Mouse (Mus musculus): ENCODE data around the gene Pecr.
A peak's percentile ranks its signal among the peaks of the same experiment; 100 is the strongest.
"Not testable (repeated sequence)": the region's sequence is repeated elsewhere in the genome, so short reads cannot be mapped to it uniquely, and the experiment has no call there.

Pecr gene

DNA sequence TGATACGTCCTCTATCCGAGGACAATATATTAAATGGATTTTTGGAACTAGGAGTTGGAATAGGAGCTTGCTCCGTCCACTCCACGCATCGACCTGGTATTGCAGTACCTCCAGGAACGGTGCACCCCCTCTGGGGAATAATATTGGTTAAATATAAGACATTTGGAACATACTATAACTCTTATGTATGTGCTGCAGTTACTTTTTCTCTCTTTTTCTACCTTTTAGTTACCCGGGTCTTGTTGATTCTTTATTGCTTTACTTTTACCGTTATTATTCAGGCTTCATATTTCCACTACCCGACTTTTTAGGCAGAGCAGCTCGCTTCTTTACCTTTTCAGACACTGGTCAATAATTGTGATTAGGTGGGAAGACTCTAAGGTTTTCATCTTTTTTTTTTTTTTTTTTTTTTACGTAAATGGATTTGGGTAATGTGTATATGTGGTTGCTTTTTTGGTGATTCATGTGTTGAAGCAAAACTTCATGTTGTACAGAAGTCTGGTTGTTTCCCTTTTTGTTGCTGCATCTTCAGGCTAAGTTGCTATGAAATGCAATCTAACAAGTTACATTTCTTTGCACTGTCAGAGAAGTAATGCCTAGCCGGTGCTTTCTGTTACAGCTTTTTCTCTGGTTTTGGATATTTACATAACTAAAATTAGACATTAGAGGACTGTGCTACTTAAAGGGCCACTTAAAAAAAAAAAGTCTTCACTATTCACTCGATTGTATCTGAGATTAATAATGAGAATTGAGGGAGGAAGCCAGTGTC, 46.9 kb downstream of the Pecr start:
- DNase-seq (ENCODE audit: low spot score in 2 of 2), result no peak

DNA sequence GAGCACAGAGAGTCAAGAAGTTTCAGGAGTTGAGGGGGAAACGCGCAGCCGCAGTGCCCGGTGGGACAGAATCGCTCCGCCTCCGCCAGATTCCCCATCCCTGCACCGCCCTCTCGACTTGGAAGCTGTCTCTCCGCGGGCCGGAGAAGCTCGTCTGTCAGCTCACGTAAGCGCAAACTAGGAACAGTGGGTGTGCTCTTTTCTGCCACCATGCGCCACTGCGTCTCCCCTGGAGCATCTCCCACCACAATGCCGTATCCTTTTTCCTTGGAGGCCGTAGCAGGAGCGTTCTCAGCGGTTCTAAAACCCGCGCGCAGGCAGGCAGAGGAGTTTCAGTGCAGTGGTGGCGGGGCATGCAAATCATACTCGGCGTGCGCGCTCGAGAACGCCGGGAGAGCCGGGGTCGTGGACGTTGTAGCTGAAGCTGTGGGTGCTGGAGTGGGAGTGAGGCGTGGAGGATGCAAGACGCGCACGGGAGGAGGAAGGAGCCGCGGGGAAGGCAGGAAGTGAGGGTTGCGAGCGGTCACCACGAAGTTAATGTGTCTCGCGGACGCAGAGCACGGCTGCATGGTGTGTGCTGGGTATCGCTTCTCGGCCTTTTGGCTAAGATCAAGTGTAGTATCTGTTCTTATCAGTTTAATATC, 47.6 kb downstream of the Pecr start:
- DNase-seq (ENCODE audit: low spot score in 2 of 2), result peak; percentile 47 to 49

DNA sequence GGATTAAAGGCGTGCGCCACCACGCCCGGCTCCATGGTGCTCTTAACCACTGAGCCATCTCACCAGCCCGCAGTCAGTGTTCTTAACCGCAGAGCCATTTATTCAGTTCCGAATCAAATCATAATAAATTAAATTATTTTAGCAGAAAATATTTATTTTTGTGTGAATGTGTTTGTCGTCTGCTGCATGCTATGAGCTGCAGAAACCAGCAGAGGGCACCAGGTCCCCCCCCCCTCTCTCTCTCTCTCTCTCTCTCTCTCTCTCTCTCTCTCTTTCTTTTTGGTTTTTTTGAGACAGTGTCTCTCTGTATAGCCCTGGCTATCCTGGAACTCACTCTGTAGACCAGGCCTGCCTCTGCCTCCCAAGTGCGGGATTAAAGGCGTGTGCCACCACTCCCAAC, 51.5 kb downstream of the Pecr start:
- DNase-seq (ENCODE audit: low spot score in 2 of 2), result not testable (repeated sequence)

DNA sequence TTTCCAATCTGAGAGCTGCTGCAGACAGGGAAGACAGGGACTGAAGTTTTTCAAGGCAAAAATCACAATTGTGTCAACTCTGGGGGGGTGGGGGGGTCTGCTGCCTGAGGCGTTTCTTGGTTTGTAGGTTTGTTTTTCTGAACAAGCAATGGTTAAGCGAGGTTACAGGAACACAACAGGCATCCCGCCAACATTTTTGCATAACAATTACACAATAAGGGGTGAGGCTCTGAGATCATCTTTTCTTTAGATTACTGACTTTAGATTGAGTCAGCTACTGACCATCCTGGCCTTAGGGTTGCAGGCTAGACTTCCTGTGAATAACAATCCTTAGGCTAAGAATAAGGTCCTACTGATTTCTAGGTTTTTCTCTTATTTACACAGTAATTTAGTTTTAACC, 55.1 kb downstream of the Pecr start:
- DNase-seq (ENCODE audit: low spot score in 2 of 2), result no peak

DNA sequence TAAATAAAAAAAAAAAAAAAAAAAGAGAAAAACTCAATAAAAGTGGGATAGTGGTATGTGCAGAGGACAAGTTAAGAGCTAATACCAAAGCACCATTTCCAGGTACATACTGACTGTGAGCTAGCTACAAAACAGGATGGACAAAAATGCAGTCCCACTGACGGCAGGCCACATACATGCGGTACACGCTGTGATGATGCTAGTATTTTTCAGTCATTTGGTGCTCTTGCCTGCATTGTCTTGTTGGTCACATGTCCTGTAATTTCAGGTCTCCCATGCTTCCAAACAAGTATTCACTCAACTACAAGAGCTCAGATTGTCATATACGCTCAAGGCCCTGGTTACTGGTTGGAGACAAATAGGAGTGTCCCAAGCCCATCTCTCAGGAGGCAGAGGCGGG, 56.6 kb downstream of the Pecr start:
- no peak for DNase-seq (ENCODE audit: low spot score in 2 of 2)

DNA sequence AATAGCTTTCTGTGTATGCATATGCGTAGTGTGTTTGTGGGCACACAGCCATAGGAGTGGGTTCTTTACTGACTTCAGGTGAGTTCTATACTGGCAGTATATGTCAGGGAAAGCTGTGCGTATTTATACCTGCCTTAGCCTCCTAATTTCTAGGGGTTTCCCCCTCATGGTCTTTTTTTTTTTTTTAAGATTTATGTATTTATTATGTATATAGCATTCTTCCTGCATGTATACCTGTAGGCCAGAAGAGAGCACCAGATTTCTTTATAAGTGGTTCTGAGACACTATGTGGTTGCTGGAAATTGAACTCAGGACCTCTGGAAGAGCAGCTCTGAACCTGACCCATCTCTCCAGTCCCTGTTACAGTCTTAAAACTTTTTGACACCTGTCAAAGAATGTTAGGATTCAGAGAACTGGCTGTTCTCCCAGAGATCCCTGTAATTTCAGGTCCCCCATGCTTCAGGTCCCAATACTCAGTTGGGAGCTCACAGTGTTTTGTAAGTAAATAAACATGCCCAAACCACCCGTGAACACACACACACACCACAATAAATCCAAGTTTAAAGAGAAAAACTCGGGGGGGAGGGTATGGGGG, 57.1 kb downstream of the Pecr start:
- no peak for DNase-seq (ENCODE audit: low spot score in 2 of 2)

DNA sequence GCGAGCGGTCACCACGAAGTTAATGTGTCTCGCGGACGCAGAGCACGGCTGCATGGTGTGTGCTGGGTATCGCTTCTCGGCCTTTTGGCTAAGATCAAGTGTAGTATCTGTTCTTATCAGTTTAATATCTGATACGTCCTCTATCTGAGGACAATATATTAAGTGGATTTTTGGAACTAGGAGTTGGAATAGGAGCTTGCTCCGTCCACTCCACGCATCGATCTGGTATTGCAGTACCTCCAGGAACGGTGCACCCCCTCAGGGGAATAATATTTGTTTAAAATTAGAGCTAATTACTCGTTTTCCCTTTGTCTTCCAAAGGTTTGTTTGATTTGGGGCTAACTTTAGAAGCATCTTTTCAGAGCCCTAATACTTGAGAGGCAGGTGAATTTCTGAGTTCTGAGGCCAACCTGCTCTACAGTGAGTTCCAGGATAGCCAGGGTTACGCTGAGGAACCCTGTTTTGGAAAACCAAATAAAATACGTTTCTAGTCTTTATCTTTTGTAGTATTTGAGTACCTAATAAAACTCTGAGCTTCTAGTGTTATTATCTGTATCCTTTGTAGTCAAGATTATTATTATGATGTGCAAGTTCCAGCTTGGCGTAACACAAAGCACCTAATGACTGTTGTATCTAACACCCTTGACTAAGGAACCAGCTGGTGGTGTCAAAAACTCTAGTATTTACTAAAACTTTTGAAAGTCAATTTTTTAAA, 57.8 kb downstream of the Pecr start:
- DNase-seq (ENCODE audit: low spot score in 2 of 2), result no peak

DNA sequence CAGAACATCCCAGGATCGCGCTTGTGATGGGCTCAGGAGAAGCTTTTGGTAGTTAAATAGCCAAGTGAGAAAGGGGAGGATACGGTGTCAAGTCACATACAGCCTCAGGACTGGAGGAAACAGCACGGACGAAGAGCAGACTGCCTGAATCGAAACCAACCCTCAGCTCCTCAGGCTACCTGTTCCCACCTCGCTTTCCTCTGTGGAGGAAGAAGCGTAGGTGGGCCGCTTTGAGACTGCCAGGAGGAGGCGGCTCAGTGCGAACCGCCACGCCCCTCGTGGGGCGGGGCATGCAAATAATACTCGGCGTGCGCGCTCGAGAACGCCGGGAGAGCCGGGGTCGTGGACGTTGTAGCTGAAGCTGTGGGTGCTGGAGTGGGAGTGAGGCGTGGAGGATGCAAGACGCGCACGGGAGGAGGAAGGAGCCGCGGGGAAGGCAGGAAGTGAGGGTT, 58.4 kb downstream of the Pecr start:
- DNase-seq (ENCODE audit: low spot score in 2 of 2), result peak; percentile 39 to 63

DNA sequence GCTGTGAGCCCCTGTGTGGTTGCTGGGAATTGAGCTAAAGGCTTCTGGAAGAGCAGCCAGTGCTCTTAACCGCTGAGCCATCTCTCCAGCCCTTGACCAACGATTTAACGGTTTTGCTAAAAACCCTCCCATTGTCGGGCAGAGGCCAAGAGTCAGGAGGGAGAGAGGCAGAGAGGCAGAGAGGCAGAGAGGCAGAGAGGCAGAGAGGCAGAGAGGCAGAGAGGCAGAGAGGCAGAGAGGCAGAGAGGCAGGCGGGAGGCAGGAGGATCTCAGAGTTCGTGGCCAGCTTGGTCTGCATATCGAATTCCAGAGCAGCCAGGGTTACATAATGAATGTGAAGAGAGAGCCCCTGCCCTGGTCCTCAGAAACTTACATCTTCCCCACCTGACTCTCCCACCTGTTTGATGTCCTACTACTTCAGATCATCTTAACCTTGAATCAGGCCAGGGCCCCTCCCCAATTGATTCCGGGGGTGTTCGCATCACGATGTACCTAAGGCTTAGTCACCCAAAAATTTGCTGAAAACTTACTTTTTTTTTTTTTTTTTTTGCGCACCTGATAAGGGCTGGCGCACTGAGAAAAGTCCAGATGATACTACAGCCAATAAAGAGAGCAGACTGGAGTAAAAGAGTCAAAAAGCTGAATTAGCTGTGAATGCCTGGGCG, 58.9 kb downstream of the Pecr start:
- no peak for DNase-seq (ENCODE audit: low spot score in 2 of 2)

DNA sequence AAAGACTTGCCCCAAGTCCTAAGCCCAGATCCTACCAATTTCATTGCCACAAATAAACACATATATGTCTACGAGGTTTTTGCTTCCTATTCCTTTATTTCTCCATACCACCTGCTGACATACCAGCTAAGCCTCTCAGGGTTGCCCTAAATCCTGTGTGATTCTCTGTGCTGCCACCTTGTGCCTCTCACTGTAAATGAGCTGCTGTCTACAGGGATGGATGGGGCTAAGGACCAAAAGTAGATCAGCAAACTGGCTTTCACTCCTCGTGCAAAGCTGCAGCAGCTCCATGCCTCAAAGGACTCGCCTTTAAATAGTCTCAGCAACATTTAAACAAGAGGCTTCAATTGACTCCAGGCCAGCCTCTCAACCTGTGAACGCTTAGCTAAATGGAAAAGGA, 64.1 kb downstream of the Pecr start:
- DNase-seq (ENCODE audit: low spot score in 2 of 2), result peak in 1 of 2 experiments; percentile 35

DNA sequence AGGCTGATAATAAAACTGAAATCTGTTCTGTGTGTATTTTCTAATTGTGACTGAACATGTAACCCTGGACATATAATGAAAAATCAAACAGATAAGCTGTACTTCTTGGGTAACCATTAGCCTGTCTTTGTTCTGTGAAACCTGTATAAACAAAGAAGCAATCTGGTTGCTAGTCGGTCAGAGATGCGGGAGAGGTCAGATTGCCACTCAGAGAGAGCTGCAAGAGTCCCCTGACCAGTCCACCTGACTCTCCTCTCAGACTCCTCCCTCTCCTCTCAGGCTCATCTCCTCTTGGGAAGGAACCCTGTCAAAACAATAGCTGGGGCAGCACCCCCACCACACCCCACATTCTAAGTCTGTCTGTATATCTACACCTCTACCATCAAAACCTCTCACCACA, 65.0 kb downstream of the Pecr start:
- DNase-seq (ENCODE audit: low spot score in 2 of 2), result no peak

DNA sequence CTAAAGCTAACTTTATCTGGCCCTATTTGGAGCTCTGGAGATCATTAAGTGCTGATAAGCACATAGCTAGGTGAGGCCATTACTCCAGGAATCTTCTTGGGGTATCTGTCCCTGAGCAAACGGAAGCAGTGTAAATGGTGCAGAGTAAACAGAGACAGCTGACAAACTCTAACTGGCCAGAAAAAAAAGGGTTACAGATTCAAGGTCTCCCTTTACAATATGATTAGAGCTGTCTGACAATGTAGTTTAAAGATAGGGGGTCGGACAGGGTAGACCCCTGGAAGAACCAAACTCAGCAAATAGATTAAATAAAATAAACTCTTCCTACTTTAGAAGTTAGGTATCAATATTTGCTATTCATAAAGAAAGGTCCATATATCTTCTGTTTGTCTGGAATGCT, 65.5 kb downstream of the Pecr start:
- no peak for DNase-seq (ENCODE audit: low spot score in 2 of 2)

DNA sequence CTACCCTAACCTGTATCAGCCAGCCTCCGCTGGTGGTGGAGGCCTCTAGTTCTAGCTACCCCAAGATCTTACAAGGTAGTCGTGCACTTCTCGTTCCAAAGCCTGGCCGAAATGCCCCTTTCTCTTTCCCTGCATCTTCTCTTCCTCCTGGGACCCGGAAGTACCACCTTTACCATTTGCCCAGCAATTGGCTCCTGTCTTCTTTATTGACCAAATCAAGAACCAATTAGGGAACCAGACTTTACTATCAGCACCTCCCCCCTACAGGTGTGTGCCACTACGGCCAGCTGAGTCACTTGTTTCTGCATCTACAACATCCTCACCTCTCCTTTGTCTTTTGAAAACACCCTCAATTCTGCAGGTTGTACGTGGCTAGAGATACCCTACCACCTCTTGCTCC, 67.4 kb downstream of the Pecr start:
- DNase-seq (ENCODE audit: low spot score in 2 of 2), result no peak

DNA sequence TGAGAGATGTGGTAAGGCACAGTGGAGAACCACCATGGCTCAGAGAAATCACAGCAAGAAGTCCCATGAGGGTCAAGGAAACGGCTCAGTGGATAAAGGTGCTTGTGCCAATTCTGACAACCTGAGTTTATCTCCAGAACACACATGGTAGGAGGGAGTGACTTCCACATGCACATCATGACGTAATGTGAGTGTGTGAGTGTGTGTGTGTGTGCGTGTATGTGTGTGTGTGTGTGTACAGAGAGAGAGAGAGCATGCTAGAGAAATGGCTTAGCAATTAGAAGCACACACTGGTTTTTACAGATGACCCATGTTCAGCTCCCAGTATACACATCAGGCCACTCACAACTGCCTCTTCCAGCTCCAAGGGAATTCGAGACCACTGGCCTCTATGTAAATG, 68.9 kb downstream of the Pecr start:
- no peak for DNase-seq (ENCODE audit: low spot score in 2 of 2)

DNA sequence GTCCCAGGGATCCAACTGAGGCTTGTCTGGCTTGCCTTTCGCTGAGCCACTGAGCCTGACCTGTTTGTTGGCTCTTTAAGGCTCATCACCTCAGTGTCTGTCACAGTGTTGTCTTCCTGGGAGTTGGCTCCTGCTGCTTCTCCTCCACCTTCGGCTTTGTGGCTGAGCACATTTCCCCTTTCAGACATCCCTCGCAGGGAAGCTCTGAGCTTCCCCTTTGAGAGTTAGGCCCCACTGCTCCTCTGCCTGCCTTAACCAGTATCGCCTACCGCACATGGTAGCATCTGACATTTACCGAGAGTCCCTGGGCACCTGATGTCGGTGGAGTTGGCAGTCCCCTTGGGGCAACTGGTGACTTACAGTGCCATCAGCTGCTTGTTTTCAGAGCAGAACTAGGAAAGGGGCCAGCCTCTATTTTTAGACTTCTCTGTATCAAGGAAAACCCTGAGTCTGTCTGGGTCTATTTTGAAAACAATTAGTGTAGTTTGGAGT, 69.6 kb downstream of the Pecr start:
- DNase-seq (ENCODE audit: low spot score in 2 of 2), result no peak

DNA sequence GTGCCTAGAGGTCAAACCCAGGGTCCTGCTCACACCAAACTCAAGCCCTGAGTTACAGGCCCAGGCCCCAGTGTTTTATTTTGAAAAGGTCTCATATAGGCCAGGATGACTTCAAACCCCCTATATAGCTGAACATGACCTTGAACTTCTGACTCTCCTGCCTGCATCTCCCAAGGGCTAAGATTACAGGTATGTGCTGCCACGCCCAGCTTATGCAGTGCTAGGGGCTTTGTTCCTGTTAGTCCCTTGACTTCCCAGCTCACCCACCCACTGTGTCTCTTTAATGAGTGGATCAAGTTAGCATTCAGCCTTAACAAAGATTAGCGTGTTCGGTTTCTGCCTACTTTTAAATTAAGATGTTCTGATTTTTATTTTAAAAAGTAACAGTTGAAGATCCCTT, 70.2 kb downstream of the Pecr start:
- DNase-seq (ENCODE audit: low spot score in 2 of 2), result no peak

DNA sequence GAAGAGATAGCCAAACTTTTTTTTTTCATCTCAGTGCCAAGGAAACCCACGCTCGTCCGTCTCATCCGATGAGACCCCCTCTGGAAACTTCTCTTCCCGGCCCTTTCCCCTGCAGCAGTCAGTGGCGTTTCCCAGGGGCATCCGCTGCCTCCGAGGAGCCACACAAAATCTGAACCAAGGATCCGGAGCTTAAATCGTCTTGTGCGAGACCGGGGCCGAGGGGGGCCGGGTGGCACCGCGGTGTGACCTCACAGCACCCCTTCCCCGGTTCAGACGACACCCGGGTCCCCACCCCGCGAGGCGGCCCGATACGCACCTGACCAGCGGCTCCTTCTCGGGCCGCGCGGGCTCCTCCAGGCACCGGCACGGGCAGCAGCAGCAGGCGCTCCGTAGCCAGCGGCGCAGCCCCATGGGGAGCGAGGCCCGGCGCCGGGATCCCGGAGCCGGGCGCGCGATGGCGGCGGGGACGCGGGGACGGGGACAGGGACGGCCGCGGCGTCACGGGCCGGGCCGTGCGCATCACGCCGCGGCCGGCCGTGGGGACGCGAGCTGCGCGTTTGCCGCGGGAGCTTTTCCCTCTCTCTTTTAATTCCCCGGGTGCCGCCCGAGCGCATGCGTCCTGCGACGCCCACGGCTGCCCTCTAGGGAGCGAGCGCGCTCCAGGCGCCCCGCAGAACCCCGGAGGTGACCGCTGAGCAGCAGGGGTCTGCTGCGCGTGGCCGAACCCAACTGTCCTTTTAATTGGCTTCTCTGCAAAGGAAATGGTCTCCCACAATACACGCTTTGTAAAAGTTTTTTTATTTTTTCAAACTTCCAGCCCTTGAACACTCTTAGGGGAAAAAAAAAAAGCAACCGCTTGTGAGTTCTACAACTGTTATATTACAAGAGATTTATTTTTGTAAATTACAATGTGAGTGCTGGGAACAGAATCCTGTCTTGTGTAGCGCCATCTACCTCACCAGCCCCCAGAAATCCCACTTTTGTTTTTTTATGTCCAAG, 72.1 kb downstream of the Pecr start, which contains the start of gene Mreg:
Mreg (minus strand) TSS at position 607 of the 999 bp plus-strand sequence.
- DNase-seq (ENCODE audit: low spot score in 2 of 2), result peak; percentile 29 to 30

DNA sequence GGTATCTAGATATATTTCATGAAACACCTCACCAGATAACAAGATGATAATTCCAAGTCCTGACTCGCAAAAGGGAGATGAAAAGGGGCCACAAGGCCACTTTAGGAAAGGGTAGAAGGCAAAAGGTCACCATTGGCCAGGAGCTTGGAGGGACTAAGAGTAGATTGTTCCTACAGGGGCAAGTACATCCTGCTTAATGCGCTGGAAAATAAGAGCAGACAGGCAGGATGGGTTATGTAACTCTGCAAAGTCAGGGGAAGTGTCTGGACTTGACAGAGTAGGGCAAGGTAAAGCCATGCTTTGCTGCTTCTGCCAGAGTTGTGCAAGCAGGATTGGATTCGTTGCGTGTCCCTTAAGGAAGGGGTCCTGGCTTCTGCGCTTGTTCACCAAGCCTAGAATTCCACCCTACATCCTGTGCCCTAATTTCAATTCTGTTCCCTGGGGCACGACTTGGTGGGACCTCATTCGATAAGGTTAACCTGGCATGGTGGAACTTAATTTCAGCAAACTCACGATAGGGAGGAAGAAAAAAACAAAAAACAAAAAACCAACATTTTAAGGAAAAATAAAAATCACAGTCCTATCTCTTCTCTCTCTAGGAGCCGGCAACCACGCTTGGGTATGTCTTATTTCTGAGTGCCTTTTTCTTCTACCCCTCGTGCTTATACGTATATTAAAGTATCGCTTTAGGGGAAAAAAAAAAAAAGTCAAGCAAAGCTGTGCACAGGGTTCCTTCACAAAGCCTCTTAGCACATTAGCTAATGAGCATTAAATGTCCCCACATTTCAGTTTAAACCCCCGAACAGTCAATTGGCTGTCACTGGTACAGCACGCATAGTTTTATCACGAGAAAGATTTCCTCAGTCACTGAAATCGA, 73.1 kb downstream of the Pecr start:
- no peak for DNase-seq (ENCODE audit: low spot score in 2 of 2)
